Mouse (Mus musculus) midbrain, postnatal 0 days (tissue): ENCODE results near the gene Prkd2. TPM values are rescaled to one million over a fixed set of nuclear protein-coding genes. Genes with fewer than 3 reads are reported as not detected.

Source experiments
- ATAC-seq: fragments of 200-750 bp; cut with Nextera tagmentation; 2 replicates; pipeline ENCODE4 v1.8.0; 2017; ENCODE audit warnings: moderate number of reproducible peaks, mild to moderate bottlenecking, moderate TSS enrichment, moderate library complexity; ENCODE audit not compliant: low FRiP score
- DNase-seq: peaks from one replicate; pipeline ENCODE4 v3.0.0-alpha.2; 2015; ENCODE audit warnings: low spot score
- H3K27ac ChIP-seq: fragments of 300-500 bp; sonication (generic); 2 replicates; pipeline ENCODE4 v1.5.1; 2014; ENCODE audit warnings: low read depth, mild to moderate bottlenecking, low read length, mixed read lengths
- H3K27me3 ChIP-seq: fragments of 300-500 bp; sonication (generic); 2 replicates; pipeline ENCODE4 v1.6.1; 2014; ENCODE audit warnings: low read length, control low read depth, mixed read lengths; ENCODE audit not compliant: insufficient read depth
- H3K36me3 ChIP-seq: fragments of 300-500 bp; sonication (generic); 2 replicates; pipeline ENCODE4 v1.6.1; 2014; ENCODE audit warnings: low read length, control low read depth, mixed read lengths; ENCODE audit not compliant: insufficient read depth
- H3K4me1 ChIP-seq: fragments of 300-500 bp; sonication (generic); 2 replicates; pipeline ENCODE4 v1.6.1; 2014; ENCODE audit warnings: mild to moderate bottlenecking, control low read depth, antibody characterized with exemption, low read length, mixed read lengths; ENCODE audit not compliant: insufficient read depth
- H3K4me2 ChIP-seq: fragments of 300-500 bp; sonication (generic); 2 replicates; pipeline ENCODE4 v1.6.1; 2014; ENCODE audit warnings: low read depth, mild to moderate bottlenecking, low read length, mixed read lengths; ENCODE audit not compliant: poor library complexity, severe bottlenecking
- H3K4me3 ChIP-seq: fragments of 300-500 bp; sonication (generic); 2 replicates; pipeline ENCODE4 v1.5.1; 2014; ENCODE audit warnings: low read depth, mild to moderate bottlenecking, low read length, moderate library complexity
- H3K9ac ChIP-seq: fragments of 300-500 bp; sonication (generic); replicated peaks from 2 replicates; pipeline ENCODE4 v1.6.1; 2014; ENCODE audit warnings: mild to moderate bottlenecking, low read length, moderate library complexity, mixed read lengths; ENCODE audit not compliant: poor library complexity, severe bottlenecking
- H3K9me3 ChIP-seq: fragments of 300-500 bp; sonication (generic); 2 replicates; pipeline ENCODE4 v1.6.1; 2016; ENCODE audit warnings: low read length, control low read depth
- CTCF ChIP-seq: IDR thresholded peaks from 2 replicates; pipeline ENCODE4 v1.5.1; 2016; ENCODE audit warnings: antibody characterized with exemption, mild to moderate bottlenecking
- WGBS: fragments of 180-500 bp; shearing (Covaris S2); extraction: QIAGEN DNeasy Blood & Tissue Kit; methylation state at CpG from one replicate; pipeline ENCODE4 v1.1.7; 2014; 5-methylcytosine and 5-hydroxymethylcytosine counted together
- polyA plus RNA-seq: library from polyadenylated mRNA; unstranded; fragments of >200 nt; fragmentation: Nextera tagmentation; extraction: Ambion mirVana; gene quantifications from 2 replicates; pipeline ENCODE4 v1.2.1, GENCODE M21; 2015
- total RNA-seq: library from RNA; depleted of rRNA; stranded (reverse); fragments of >200 nt; gene quantifications from 2 replicates; pipeline ENCODE4 v1.2.3, GENCODE M21; 2014

Prkd2 gene
- total and polyA plus RNA-seq, 2 experiments from 2014 or later, result 3.2 to 3.9 TPM

DNA sequence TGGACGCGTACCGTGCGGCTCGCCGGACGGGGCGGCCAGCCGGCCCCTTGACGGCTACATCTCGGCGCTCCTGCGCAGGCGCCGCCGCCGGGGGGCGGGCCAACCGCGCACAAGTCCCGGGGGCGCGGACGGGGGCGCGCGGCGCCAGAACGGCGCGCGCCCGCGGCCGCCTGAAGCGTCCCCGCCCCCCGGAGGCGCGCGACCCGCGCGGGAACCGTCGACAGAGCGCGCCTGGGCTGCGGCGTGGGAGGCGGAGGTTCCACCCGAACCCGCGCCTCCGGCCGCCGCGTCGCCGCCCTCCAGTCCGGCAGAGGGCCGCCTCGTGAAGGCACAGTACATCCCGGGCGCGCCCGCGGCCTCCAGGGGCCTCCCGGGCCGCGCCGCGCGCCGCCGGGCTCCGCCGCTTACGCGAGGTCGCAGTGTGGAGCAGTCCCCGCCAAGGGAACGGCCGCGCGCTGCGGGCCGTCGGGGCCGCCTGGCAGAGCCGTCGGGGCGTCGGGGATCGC lies 42.6 kb downstream of the Prkd2 start:
- TF ChIP-seq CTCF, result no peak
- H3K4me3 ChIP-seq, result peak overlapping the region; percentile 16; the same call in 1 of the 2 replicates
- peak overlapping the region; percentile 18; the same call in 1 of the 2 replicates for H3K4me2 ChIP-seq
- DNase-seq (peak; percentile 23), ATAC-seq (0 out of 2 replicates have a peak, but pooled peaks have one; percentile 11)
- H3K27me3 ChIP-seq, result 0 out of 2 replicates have a peak, but pooled peaks cover 3% of the 10 kb centered on the region
- peaks cover 22% of the 10 kb centered on the region for H3K36me3 ChIP-seq
- H3K9ac ChIP-seq, result no peak overlapping the region
- no peak overlapping the region for H3K27ac ChIP-seq
- 14% methylated on average over 61 of the region's 95 CpGs for WGBS
- no peaks in the 10 kb centered on the region for H3K4me1 ChIP-seq
- no peaks in the 10 kb centered on the region for H3K9me3 ChIP-seq

DNA sequence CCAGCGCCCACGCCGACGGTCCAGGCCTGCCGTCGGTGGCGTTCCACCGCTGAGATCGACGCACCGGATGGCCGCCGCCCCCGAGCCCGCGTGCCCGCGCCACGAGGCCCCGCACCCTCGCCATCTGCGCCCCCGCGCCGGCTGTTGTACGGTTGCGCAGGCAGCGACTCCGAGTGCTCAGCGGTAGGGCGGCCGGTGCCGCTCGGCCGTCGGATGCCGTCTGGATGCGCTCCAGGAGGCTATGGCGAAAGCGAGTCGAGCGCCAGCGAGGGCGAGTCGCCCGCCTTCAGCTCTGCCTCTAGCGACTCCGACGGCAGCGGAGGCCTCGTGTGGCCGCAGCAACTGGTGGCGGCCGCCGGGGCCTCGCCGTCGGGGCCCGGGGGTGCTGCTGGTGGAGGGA lies 43.2 kb downstream of the Prkd2 start:
- DNase-seq (no peak), ATAC-seq (0 out of 2 replicates have a peak, but pooled peaks have one; percentile 3)
- peaks cover 22% of the 10 kb centered on the region for H3K36me3 ChIP-seq
- no peak overlapping the region for H3K9ac ChIP-seq
- 46% methylated on average over 58 of the region's 59 CpGs for WGBS
- no peak for TF ChIP-seq CTCF
- H3K27ac ChIP-seq, result no peak overlapping the region
- no peak overlapping the region for H3K4me2 ChIP-seq
- H3K4me1 ChIP-seq, result no peaks in the 10 kb centered on the region
- H3K27me3 ChIP-seq, result 0 out of 2 replicates have a peak, but pooled peaks cover 3% of the 10 kb centered on the region
- H3K4me3 ChIP-seq, result peak overlapping the region; percentile 16; the same call in 1 of the 2 replicates
- no peaks in the 10 kb centered on the region for H3K9me3 ChIP-seq

DNA sequence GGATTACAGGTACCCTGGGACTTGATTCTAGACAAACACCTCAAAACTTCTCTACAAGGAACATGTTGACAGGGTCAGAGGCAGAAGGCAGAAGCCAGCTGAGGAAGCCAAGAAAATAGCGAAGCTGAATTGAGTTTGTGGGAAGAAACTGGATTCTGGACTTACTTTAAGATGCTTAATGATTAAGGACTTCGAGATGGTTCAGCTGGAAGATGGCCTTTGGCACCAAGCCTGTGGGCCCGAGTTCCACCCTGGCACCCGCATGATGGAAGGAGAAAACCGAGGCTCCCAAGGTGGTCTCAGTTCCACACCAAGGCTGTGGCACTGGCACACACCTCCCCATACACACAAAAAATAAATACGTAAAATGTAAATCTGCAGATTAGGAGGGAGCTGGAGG lies 47.8 kb downstream of the Prkd2 start:
- Histone ChIP-seq H3K4me1 (no peaks in the 10 kb centered on the region), H3K27ac (no peak overlapping the region), H3K36me3 (peaks cover 13% of the 10 kb centered on the region), H3K9me3 (no peaks in the 10 kb centered on the region), H3K4me3 (no peak overlapping the region), H3K4me2 (no peak overlapping the region), H3K27me3 (0 out of 2 replicates have a peak, but pooled peaks cover 8% of the 10 kb centered on the region), H3K9ac (no peak overlapping the region)
- TF ChIP-seq CTCF, result no peak
- no peak for ATAC-seq
- WGBS, result 54% methylated on average over 6 of the region's 6 CpGs
- no peak for DNase-seq

- no peak overlapping the region for H3K4me2 ChIP-seq
- DNase-seq, result no peak
- 7% methylated on average over 21 of the region's 23 CpGs for WGBS
Observed at GRCm38 (mm10) chr7:16890944-16891343, 48.2 kb downstream of the Prkd2 start.

GRCm38 (mm10) chr7:16891641-16892351 lies 49.1 kb downstream of the Prkd2 start, which contains the start of gene Gng8:
TSS of gene Gng8 (plus strand) at chr7:16891786.
- Histone ChIP-seq H3K27me3 (0 out of 2 replicates have a peak, but pooled peaks cover 8% of the 10 kb centered on the region), H3K27ac (no peak within 1 kb of the TSS), H3K9ac (no peak within 1 kb of the TSS), H3K36me3 (peaks cover 5% of the 10 kb centered on the region), H3K4me2 (peak within 1 kb of the TSS; percentile 46), H3K4me3 (peak within 1 kb of the TSS; percentile 6; the same call in 1 of the 2 replicates), H3K9me3 (no peaks in the 10 kb centered on the region), H3K4me1 (no peaks in the 10 kb centered on the region)
- peak; percentile 90 for DNase-seq
- ATAC-seq, result peak; percentile 38
- WGBS, result 2% methylated on average over 30 of the region's 30 CpGs
- peak; percentile 98 for TF ChIP-seq CTCF

More at GRCm38 (mm10) chr7:16890944-16891343, 48.2 kb downstream of the Prkd2 start:
- no peak for TF ChIP-seq CTCF
- no peaks in the 10 kb centered on the region for H3K4me1 ChIP-seq
- no peak overlapping the region for H3K27ac ChIP-seq
- H3K9me3 ChIP-seq, result no peaks in the 10 kb centered on the region
- no peak overlapping the region for H3K4me3 ChIP-seq
- no peak for ATAC-seq
- no peak overlapping the region for H3K9ac ChIP-seq
- peaks cover 9% of the 10 kb centered on the region for H3K36me3 ChIP-seq
- H3K27me3 ChIP-seq, result 0 out of 2 replicates have a peak, but pooled peaks cover 8% of the 10 kb centered on the region

- no peak overlapping the region for H3K4me3 ChIP-seq
- peak overlapping the region; percentile 46 for H3K4me2 ChIP-seq
- no peak overlapping the region for H3K9ac ChIP-seq
- 0 out of 2 replicates have a peak, but pooled peaks cover 8% of the 10 kb centered on the region for H3K27me3 ChIP-seq
- H3K36me3 ChIP-seq, result peaks cover 4% of the 10 kb centered on the region; the same call in 1 of the 2 replicates
- no peak overlapping the region for H3K27ac ChIP-seq
- H3K9me3 ChIP-seq, result no peaks in the 10 kb centered on the region
- no peaks in the 10 kb centered on the region for H3K4me1 ChIP-seq
- WGBS, result 46% methylated on average over 9 of the region's 9 CpGs
- TF ChIP-seq CTCF, result no peak
- ATAC-seq (peak; percentile 11; the same call in 1 of the 2 replicates), DNase-seq (no peak)
Observed at GRCm38 (mm10) chr7:16892352-16892730, 49.6 kb downstream of the Prkd2 start.
